Mouse (Mus musculus): Measurements from ENCODE around the gene Zmynd15. TPM values are rescaled to one million over a fixed set of nuclear protein-coding genes. Genes with fewer than 3 reads are reported as not detected.
A peak's percentile ranks its signal among the peaks of the same experiment; 100 is the strongest.

Gene Zmynd15
- polyA plus RNA-seq, 1 experiment from 2014 or later, result 0.66 TPM

DNA sequence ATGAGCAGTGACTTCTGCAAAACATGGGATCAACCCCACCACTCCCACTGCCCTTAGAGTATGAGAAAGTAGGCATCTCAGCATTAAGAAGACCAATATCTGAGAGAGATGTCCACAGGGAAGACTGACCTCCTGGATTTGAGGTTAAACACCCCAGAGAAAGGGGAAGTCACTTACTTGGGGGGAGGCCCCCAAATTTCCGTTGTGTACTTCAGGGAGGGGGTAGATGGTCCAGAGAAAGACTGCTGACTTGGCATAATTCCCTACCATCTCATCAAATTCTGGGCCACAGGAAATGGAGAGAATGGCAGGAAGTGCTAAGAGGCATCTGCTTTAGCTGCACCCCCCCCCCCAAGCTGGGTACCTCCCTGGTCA is 25.7 kb upstream of the Zmynd15 start:
- peak overlapping the region; percentile 60 for H3K4me3 ChIP-seq (replicated peaks)
- 0 out of 2 replicates have a peak overlapping the region, but pooled peaks have one; percentile 63 for H3K9ac ChIP-seq
- no peaks in the 10 kb centered on the region for H3K27me3 ChIP-seq
- H3K27ac ChIP-seq, result 0 out of 2 replicates have a peak overlapping the region, but pooled peaks have one; percentile 63
- no peaks in the 10 kb centered on the region for H3K9me3 ChIP-seq (replicated peaks)
- ATAC-seq (replicated peaks; ENCODE audit: low FRiP score), result no peak
- 79% methylated on average over 1 of the region's 1 CpGs for WGBS
- H3K4me1 ChIP-seq, result peaks cover 18% of the 10 kb centered on the region
- H3K4me2 ChIP-seq, result peak overlapping the region; percentile 82
- H3K36me3 ChIP-seq, result peaks cover 24% of the 10 kb centered on the region

GRCm38 (mm10) chr11:70433951-70434350 is 25.3 kb upstream of the Zmynd15 start:
- Histone ChIP-seq H3K4me1 (peaks cover 18% of the 10 kb centered on the region), H3K36me3 (peaks cover 28% of the 10 kb centered on the region), H3K9me3 (replicated peaks) (no peaks in the 10 kb centered on the region), H3K9ac (no peak overlapping the region), H3K27me3 (no peaks in the 10 kb centered on the region), H3K27ac (no peak overlapping the region), H3K4me3 (replicated peaks) (0 out of 2 replicates have a peak overlapping the region, but pooled peaks have one; percentile 60), H3K4me2 (peak overlapping the region; percentile 82)
- 96% methylated on average over 3 of the region's 3 CpGs for WGBS
- no peak for ATAC-seq (replicated peaks; ENCODE audit: low FRiP score)

DNA sequence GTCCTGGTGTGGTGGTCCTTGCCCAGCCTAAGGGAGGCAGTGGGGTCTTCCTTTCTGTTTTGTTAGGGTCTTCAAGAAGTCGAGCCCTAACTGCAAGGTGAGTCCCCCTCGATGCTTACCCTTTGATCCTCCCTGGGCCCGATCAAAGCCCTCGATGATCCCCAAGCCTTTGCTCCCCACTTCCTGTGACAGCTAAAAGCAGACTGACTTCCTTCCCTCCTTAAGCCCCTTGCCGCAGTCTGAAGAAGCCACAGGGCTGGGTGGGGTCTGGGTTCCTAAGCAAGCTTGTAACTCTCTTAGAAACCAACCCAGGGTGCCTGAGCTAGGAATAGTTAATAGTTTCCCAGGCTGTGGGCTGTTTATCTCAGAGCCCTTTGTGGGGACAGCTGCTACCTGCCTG is 23.8 kb upstream of the Zmynd15 start:
- no peak overlapping the region for H3K27ac ChIP-seq
- 73% methylated on average over 5 of the region's 5 CpGs for whole genome bisulfite sequencing
- H3K9me3 ChIP-seq (replicated peaks), result no peaks in the 10 kb centered on the region
- no peaks in the 10 kb centered on the region for H3K27me3 ChIP-seq
- H3K4me3 ChIP-seq (replicated peaks), result no peak overlapping the region
- peaks cover 18% of the 10 kb centered on the region for H3K4me1 ChIP-seq
- peaks cover 44% of the 10 kb centered on the region for H3K36me3 ChIP-seq
- no peak overlapping the region for H3K9ac ChIP-seq
- ATAC-seq (replicated peaks; ENCODE audit: low FRiP score), result no peak
- H3K4me2 ChIP-seq, result no peak overlapping the region

- H3K4me2 ChIP-seq, result no peak overlapping the region
- H3K27ac ChIP-seq, result no peak overlapping the region
- no peak overlapping the region for H3K4me3 ChIP-seq (replicated peaks)
- H3K27me3 ChIP-seq, result no peaks in the 10 kb centered on the region
- H3K9me3 ChIP-seq (replicated peaks), result no peaks in the 10 kb centered on the region
- no peak overlapping the region for H3K9ac ChIP-seq
- peaks cover 51% of the 10 kb centered on the region for H3K36me3 ChIP-seq
- no peak for ATAC-seq (replicated peaks; ENCODE audit: low FRiP score)
- peaks cover 11% of the 10 kb centered on the region for H3K4me1 ChIP-seq
- 82% methylated on average over 6 of the region's 6 CpGs for WGBS
Observed at GRCm38 (mm10) chr11:70437426-70437825, 21.8 kb upstream of the Zmynd15 start.

DNA sequence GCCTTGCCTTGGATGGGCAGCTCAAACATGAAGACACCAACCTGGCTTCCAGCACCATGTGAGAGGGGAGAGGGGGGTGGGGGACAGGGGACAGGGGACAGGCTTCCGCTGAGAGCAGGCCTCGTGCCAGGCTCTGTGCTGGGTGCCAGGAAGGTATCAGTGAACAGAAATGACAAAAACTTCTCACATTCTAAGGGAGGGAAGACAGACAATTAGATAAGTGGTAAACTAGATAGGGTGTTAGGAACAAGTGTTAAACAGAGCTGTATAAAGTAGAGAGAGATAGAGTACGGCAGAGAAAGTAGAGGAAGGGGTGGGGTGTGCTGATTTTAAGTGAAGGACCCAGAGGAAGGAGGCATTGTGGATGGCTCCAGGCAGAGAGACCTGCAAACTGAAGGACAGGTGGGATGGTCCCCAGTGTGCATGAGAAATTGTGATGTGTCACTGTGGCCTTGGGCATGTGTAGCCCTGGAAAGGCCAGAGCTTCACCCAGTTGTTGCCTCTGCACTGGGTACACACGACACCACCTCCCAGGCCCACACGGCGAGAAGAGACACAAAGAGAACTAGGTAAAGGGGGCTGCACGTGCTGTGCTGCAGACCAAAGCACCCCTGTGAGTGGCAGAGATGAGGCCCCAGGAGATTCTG is 20.4 kb upstream of the Zmynd15 start:
- Histone ChIP-seq H3K4me3 (replicated peaks) (no peak overlapping the region), H3K4me1 (peaks cover under 1% of the 10 kb centered on the region), H3K36me3 (peaks cover 51% of the 10 kb centered on the region), H3K9ac (no peak overlapping the region), H3K4me2 (no peak overlapping the region), H3K9me3 (replicated peaks) (no peaks in the 10 kb centered on the region), H3K27me3 (no peaks in the 10 kb centered on the region), H3K27ac (no peak overlapping the region)
- no peak for ATAC-seq (replicated peaks; ENCODE audit: low FRiP score)
- 91% methylated on average over 7 of the region's 7 CpGs for WGBS

- Histone ChIP-seq H3K27ac (no peak overlapping the region), H3K4me2 (no peak overlapping the region), H3K27me3 (no peaks in the 10 kb centered on the region), H3K4me1 (no peaks in the 10 kb centered on the region), H3K4me3 (replicated peaks) (no peak overlapping the region), H3K9ac (no peak overlapping the region), H3K9me3 (replicated peaks) (no peaks in the 10 kb centered on the region), H3K36me3 (peaks cover 51% of the 10 kb centered on the region)
- WGBS, result 87% methylated on average over 4 of the region's 4 CpGs
- no peak for ATAC-seq (replicated peaks; ENCODE audit: low FRiP score)
Observed at GRCm38 (mm10) chr11:70440637-70441036, 18.6 kb upstream of the Zmynd15 start.

DNA sequence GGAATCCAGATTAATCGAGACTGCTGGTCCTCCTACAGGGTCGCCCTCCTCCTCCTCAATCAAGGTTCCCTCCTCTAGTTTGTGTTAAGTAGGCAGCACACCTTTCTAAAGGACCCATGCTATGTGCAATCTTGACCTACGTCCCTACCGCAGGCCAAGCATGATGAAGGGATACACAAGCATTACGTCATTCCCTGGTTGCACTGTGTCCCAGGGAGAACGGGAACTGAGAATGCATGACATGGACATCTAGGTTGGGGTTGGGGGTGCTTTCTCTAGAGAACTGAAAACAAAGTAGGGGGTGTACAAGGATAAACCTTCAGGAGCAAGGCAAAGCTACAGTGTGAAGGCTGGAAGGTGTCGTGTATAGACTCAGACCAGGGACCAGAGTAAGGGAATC is 17.4 kb upstream of the Zmynd15 start:
- Histone ChIP-seq H3K9me3 (replicated peaks) (no peaks in the 10 kb centered on the region), H3K36me3 (peaks cover 43% of the 10 kb centered on the region), H3K4me1 (no peaks in the 10 kb centered on the region), H3K27ac (no peak overlapping the region), H3K27me3 (no peaks in the 10 kb centered on the region), H3K9ac (no peak overlapping the region), H3K4me2 (no peak overlapping the region), H3K4me3 (replicated peaks) (no peak overlapping the region)
- no peak for ATAC-seq (replicated peaks; ENCODE audit: low FRiP score)
- WGBS, result 89% methylated on average over 7 of the region's 7 CpGs

DNA sequence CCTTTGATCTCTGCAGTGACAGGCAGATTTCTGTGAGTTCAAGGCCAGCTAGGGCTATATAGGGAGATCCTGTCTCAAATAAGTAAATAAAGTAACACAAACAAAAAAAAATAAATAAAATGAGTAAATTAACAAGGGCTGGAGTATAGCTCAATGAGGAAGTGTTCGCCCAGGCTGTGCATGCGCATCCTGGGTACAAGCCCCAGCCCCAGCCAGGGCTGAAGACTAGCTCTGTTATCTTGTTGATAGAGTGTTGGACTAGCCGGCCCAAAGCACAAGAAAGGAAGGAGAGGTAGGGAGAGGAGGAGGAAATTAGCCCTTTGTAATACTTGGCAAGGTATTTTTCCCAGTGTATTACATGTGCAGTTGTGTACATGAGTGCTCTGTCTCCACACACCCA is 15.3 kb upstream of the Zmynd15 start:
- WGBS, result 90% methylated on average over 3 of the region's 3 CpGs

GRCm38 (mm10) chr11:70444667-70445066 is 14.6 kb upstream of the Zmynd15 start:
- no peak for ATAC-seq (replicated peaks; ENCODE audit: low FRiP score)
- 73% methylated on average over 6 of the region's 6 CpGs for WGBS
- H3K4me2 ChIP-seq, result no peak overlapping the region

More for the DNA sequence above, 15.3 kb upstream of the Zmynd15 start:
- H3K9me3 ChIP-seq (replicated peaks), result no peaks in the 10 kb centered on the region
- H3K4me1 ChIP-seq, result no peaks in the 10 kb centered on the region
- peaks cover 22% of the 10 kb centered on the region for H3K36me3 ChIP-seq
- no peak overlapping the region for H3K4me3 ChIP-seq (replicated peaks)
- no peak overlapping the region for H3K4me2 ChIP-seq
- no peaks in the 10 kb centered on the region for H3K27me3 ChIP-seq
- ATAC-seq (replicated peaks; ENCODE audit: low FRiP score), result no peak
- H3K27ac ChIP-seq, result no peak overlapping the region
- no peak overlapping the region for H3K9ac ChIP-seq

DNA sequence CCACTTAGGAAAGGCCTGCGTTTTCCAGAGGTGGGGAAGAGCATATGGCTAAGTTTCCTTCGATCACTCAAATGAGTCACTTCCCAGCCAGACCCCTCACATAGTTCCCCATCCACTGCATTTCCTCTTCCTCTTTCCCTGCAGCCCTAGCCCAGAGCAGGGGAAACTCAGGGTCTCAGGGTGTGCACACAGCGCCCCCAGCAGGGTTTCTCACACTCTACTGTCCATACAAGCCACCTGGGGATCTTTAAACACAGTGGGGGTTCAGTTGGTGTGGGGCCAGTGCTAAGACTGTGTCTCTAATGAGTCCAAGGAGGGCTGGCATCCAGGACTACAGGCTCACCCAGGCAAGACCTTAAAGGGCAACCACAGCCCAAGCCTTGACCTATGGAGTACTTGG is 12.5 kb upstream of the Zmynd15 start:
- Histone ChIP-seq H3K9ac (no peak overlapping the region), H3K9me3 (replicated peaks) (no peaks in the 10 kb centered on the region), H3K4me2 (no peak overlapping the region), H3K4me1 (0 out of 2 replicates have a peak, but pooled peaks cover 7% of the 10 kb centered on the region), H3K36me3 (no peaks in the 10 kb centered on the region), H3K27ac (no peak overlapping the region), H3K27me3 (no peaks in the 10 kb centered on the region), H3K4me3 (replicated peaks) (no peak overlapping the region)
- WGBS, result 59% methylated on average over 3 of the region's 3 CpGs
- ATAC-seq (replicated peaks; ENCODE audit: low FRiP score), result no peak

More at GRCm38 (mm10) chr11:70444667-70445066, 14.6 kb upstream of the Zmynd15 start:
- H3K9ac ChIP-seq, result no peak overlapping the region
- no peak overlapping the region for H3K27ac ChIP-seq
- peaks cover 15% of the 10 kb centered on the region for H3K36me3 ChIP-seq
- H3K27me3 ChIP-seq, result no peaks in the 10 kb centered on the region
- H3K4me1 ChIP-seq, result no peaks in the 10 kb centered on the region
- no peak overlapping the region for H3K4me3 ChIP-seq (replicated peaks)
- no peaks in the 10 kb centered on the region for H3K9me3 ChIP-seq (replicated peaks)

- H3K4me3 ChIP-seq (replicated peaks), result no peak overlapping the region
- no peaks in the 10 kb centered on the region for H3K27me3 ChIP-seq
- ATAC-seq (replicated peaks; ENCODE audit: low FRiP score), result no peak
- no peak overlapping the region for H3K27ac ChIP-seq
- no peak overlapping the region for H3K4me2 ChIP-seq
- 85% methylated on average over 1 of the region's 1 CpGs for WGBS
- H3K36me3 ChIP-seq, result no peaks in the 10 kb centered on the region
- peaks cover 9% of the 10 kb centered on the region for H3K4me1 ChIP-seq
- H3K9me3 ChIP-seq (replicated peaks), result no peaks in the 10 kb centered on the region
- H3K9ac ChIP-seq, result no peak overlapping the region
Observed at GRCm38 (mm10) chr11:70447373-70447772, 11.9 kb upstream of the Zmynd15 start.

DNA sequence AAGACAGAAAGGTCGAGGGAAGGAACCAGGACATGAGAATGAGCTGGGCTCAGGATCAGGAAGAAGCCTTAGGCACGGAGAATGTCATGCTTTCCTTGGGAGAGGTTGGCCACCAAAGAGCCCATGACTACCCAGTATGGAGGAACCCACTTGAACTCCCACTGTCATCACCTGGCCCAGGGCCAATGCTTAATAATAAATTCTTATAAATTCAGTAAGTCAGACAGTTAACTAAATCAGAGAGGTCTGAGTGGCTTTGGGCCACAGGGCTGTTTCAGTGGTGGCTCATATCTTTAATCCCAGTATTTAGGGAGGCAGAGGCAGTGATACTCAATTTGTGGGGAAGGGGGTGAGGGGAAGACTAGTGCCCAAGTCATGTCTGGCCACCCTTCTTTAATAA is 8.3 kb upstream of the Zmynd15 start:
- Histone ChIP-seq H3K36me3 (peaks cover 8% of the 10 kb centered on the region), H3K9me3 (replicated peaks) (no peaks in the 10 kb centered on the region), H3K4me3 (replicated peaks) (no peak overlapping the region), H3K4me2 (no peak overlapping the region), H3K4me1 (peaks cover 21% of the 10 kb centered on the region), H3K27ac (no peak overlapping the region), H3K9ac (no peak overlapping the region), H3K27me3 (no peaks in the 10 kb centered on the region)
- ATAC-seq (replicated peaks; ENCODE audit: low FRiP score), result no peak
- WGBS, result 85% methylated on average over 2 of the region's 2 CpGs
